Mouse (Mus musculus): ENCODE measurements around the gene Eif2ak3. TPM values are rescaled to one million over a fixed set of nuclear protein-coding genes. Genes with fewer than 3 reads are reported as not detected.

The Eif2ak3 gene
- polyA plus RNA-seq (2012; ENCODE audit: insufficient read depth, insufficient read length, missing spikeins): 17.4 and 17.6 TPM in 2 replicates

DNA sequence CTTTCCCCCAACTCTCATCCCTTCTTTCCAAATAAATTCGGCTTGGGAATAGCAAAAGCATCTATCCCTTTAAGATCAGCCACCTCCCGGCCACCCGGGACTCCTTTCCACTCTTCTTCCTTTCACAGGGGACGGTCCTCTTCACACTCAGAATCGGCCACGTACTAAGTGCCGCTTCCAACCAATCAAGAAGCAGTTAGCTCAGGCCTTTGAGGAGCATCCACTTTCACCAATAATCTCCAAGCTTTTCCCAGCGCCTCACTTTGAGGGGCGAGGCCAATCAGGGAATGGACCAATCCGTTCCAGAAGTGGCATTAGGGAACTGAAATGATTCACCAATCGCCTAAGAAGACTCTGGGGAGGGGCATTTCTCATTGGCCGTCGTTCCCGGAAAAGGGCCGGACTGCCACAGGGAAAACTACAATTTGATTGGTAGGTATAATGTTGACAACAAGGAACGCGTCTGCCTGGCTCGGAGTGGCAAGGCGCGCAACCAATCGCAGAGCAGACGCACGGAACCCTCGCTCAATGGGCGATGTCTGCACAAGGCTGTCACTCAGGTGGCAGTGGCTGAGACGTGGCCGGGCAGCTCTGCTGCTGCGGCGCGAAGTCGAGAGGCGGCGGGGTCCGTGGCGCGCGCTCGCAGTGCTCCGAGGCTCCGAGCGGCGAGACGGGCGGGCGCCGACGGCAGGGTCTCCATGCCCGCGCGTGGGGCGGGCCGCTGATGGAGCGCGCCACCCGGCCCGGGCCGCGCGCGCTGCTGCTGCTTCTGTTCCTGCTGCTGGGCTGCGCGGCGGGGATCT is at the start of gene Eif2ak3:
Eif2ak3 (plus strand) TSS at position 514 of the 803 bp plus-strand sequence.
- H3K27ac ChIP-seq (ENCODE audit: insufficient read depth, low read depth, low read length): peak within 1 kb of the TSS; percentile 53
- H3K4me3 ChIP-seq (ENCODE audit: insufficient read depth, low read length): peak within 1 kb of the TSS; percentile 89
- peaks cover 29% of the 10 kb centered on the region for H3K4me1 ChIP-seq (ENCODE audit: control insufficient read depth, insufficient read depth, low read length)
- no peak for TF ChIP-seq POLR2A (IDR thresholded peaks at IDR 0.05; ENCODE audit: borderline replicate concordance, low read depth, low read length)
- no peak for TF ChIP-seq CTCF (IDR thresholded peaks at IDR 0.05; ENCODE audit: low read depth, low read length)

DNA sequence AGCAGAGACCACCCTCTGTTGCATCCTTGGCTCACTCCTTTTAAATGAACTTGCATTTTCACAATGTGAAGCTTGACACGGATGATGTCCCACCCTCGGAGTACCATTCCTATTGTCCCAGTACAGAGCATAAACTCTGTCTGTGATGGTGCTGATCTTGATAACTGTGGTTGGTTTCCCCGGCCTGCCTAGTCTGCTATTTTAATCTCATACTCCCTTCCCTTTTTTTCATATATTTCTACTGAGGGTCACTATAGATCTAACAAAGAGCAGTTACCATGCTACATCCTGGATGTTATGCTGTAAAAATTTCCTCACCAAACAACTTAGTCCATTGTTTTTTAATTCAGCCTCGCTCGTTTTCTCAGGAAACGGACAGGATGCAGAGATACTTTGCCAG is 47.4 kb upstream of the Eif2ak3 start:
- H3K27ac ChIP-seq (ENCODE audit: insufficient read depth, low read depth, low read length): no peak overlapping the region
- no peak for TF ChIP-seq POLR2A (IDR thresholded peaks at IDR 0.05; ENCODE audit: borderline replicate concordance, low read depth, low read length)
- TF ChIP-seq CTCF (IDR thresholded peaks at IDR 0.05; ENCODE audit: low read depth, low read length): no peak

DNA sequence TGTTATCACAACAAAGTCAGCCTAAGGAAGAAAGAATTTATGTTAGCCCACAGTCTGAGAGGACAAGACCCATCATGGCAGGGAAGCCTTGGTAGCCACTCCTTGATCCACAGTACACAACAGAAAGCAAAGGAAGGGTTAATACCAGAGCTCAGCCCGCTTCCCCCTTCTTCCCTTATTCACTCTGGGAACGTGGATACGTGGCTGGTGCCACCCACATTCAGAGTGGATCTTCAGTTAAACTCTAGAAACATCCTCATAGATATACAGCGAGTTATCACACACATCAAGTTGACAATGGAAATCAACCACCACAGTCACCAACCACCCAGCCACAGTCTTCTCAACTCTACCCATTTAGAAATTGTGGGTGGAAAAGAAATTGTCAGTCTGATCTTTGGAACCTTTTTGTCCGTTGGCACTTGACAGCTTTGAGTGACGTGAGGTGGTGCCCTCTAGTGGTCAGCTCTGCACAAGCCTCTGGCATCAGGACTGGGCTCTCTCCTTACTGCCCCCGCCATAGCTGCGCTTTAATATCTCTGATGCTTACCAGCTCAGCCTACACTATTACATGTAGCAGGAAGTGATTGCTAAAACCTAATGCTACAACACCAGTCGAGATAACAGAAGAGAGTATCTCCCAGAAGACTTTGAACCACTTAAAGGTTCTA is 46.6 kb upstream of the Eif2ak3 start:
- Histone ChIP-seq H3K4me3 (ENCODE audit: insufficient read depth, low read length) (no peak overlapping the region), H3K4me1 (ENCODE audit: control insufficient read depth, insufficient read depth, low read length) (peaks cover 10% of the 10 kb centered on the region), H3K27ac (ENCODE audit: insufficient read depth, low read depth, low read length) (no peak overlapping the region)
- TF ChIP-seq POLR2A (IDR thresholded peaks at IDR 0.05; ENCODE audit: borderline replicate concordance, low read depth, low read length): no peak
- TF ChIP-seq CTCF (IDR thresholded peaks at IDR 0.05; ENCODE audit: low read depth, low read length): peak; percentile 83

More for the DNA sequence above, 47.4 kb upstream of the Eif2ak3 start:
- peaks cover 10% of the 10 kb centered on the region for H3K4me1 ChIP-seq (ENCODE audit: control insufficient read depth, insufficient read depth, low read length)
- no peak overlapping the region for H3K4me3 ChIP-seq (ENCODE audit: insufficient read depth, low read length)

DNA sequence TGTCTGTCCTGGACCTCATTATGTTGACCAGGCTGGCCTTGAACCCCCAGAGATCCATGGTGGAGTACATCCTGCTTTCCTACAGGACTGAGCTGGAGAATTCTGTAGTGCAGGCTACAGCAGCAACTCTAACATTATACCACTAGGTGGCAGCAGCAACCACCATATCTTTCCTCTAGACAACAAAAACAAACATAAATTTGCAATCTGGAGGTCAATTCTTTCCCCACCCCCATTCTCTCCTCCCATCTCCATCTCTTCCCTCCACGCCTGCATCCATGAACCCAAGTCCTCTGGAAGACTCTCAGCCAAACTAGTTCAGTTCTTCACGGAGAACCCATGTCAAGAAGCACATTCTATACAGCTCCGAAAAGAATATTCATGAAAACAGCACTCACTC is 39.7 kb upstream of the Eif2ak3 start:
- Histone ChIP-seq H3K27ac (ENCODE audit: insufficient read depth, low read depth, low read length) (no peak overlapping the region), H3K4me3 (ENCODE audit: insufficient read depth, low read length) (peak overlapping the region; percentile 42; the same call in 1 of the 2 replicates), H3K4me1 (ENCODE audit: control insufficient read depth, insufficient read depth, low read length) (peaks cover 3% of the 10 kb centered on the region; the same call in 1 of the 2 replicates)
- peak; percentile 40 for TF ChIP-seq CTCF (IDR thresholded peaks at IDR 0.05; ENCODE audit: low read depth, low read length)
- no peak for TF ChIP-seq POLR2A (IDR thresholded peaks at IDR 0.05; ENCODE audit: borderline replicate concordance, low read depth, low read length)

DNA sequence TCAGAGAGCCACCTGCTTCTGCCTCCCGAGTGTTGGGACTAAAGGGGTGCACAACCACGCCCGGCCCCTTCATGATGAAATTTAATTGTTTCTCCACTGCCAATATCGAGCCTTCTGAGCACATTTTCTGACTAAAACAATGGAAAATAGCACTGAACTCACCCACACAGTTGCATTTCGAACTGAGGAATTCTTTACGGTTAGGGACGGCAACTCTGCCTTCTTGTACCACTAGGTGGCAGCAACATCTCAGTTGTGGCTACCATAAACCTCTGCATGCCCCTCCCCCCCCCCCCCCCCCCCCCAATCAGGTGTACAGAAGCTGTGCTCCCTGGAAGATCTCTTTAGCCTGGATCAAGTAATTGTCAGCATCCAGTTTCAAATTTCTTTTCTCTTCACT is 39.0 kb upstream of the Eif2ak3 start:
- Histone ChIP-seq H3K27ac (ENCODE audit: insufficient read depth, low read depth, low read length) (no peak overlapping the region; the same call in 1 of the 2 replicates), H3K4me3 (ENCODE audit: insufficient read depth, low read length) (peak overlapping the region; percentile 42; the same call in 1 of the 2 replicates), H3K4me1 (ENCODE audit: control insufficient read depth, insufficient read depth, low read length) (peaks cover 3% of the 10 kb centered on the region; the same call in 1 of the 2 replicates)
- TF ChIP-seq POLR2A (IDR thresholded peaks at IDR 0.05; ENCODE audit: borderline replicate concordance, low read depth, low read length): no peak
- no peak for TF ChIP-seq CTCF (IDR thresholded peaks at IDR 0.05; ENCODE audit: low read depth, low read length)

DNA sequence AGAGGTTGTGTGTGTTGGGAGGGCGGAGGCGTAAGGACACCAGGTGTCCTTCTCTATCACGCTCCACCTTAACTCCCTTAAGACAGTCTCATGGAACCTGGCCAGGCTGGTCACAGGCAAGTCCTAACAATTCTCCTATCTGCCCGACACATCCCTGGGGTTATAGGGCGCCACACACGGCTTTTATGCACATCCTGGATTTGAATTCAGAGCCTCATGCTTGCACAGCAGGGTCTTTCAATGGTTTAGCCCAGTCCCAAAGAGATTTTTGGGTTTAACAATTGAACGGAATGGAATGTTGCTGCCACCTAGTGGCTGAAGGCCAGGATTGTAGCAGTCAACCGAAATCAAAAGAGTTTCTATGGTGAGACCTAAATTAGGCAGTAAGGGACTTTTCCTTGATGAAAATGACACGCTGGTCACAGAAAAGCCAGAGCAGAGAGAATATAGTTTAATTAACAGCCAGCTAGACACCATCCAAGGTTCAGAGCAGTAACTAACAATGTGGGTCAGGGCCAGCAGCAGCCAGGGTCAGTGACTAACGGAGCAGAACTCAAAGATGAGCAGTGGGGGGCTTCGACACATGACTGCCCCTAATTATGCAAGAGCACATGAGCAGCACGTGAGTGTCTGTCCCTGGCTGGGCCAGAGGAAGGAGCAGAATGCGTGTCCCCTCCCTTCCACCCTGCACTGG is 38.3 kb upstream of the Eif2ak3 start:
- Histone ChIP-seq H3K4me1 (ENCODE audit: control insufficient read depth, insufficient read depth, low read length) (peaks cover 3% of the 10 kb centered on the region; the same call in 1 of the 2 replicates), H3K27ac (ENCODE audit: insufficient read depth, low read depth, low read length) (no peak overlapping the region), H3K4me3 (ENCODE audit: insufficient read depth, low read length) (no peak overlapping the region; the same call in 1 of the 2 replicates)
- TF ChIP-seq CTCF (IDR thresholded peaks at IDR 0.05; ENCODE audit: low read depth, low read length) (peak; percentile 69), POLR2A (IDR thresholded peaks at IDR 0.05; ENCODE audit: borderline replicate concordance, low read depth, low read length) (no peak)

DNA sequence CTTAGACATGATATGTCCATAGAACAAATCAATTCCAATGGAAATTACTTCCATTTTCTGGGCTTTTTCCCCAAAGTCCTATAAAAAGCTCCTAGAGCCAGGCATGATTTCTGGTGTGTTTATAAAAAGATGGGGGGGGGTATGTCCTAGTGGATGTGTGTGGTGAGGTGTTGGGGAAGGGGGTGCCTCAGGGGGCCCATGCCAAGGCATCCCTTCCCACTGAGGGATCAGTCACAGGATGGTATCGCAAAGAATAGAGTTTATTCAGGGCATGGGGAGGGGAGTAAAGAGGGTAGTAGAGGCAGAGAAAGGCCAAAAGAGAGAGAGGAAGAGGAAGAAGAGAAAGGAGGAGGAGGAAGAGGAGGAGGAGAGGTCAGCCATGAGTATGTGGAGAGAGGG is 37.8 kb upstream of the Eif2ak3 start:
- Histone ChIP-seq H3K4me1 (ENCODE audit: control insufficient read depth, insufficient read depth, low read length) (peaks cover 3% of the 10 kb centered on the region), H3K4me3 (ENCODE audit: insufficient read depth, low read length) (no peak overlapping the region)

DNA sequence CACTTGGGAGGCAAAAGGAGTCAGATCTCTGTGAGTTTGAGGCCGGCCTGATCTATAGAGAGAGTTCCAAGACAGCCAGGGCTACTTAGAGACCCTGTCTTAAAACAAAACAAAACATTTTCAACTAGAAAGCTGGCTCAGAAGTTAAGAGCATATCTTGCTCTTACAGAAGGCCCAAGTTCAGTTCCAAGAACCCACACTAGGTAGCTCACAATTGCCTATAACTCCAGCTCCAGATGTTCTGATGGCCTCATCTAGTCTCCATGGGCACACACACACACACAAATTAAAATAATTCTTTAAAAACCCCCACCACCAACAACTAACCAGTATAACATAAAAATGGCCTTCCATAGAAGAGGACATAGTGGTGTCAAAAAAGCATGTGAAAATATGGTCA is 33.8 kb upstream of the Eif2ak3 start:
- no peak overlapping the region for H3K4me3 ChIP-seq (ENCODE audit: insufficient read depth, low read length)
- TF ChIP-seq CTCF (IDR thresholded peaks at IDR 0.05; ENCODE audit: low read depth, low read length): no peak
- TF ChIP-seq POLR2A (IDR thresholded peaks at IDR 0.05; ENCODE audit: borderline replicate concordance, low read depth, low read length): no peak
- H3K4me1 ChIP-seq (ENCODE audit: control insufficient read depth, insufficient read depth, low read length): peaks cover 26% of the 10 kb centered on the region
- H3K27ac ChIP-seq (ENCODE audit: insufficient read depth, low read depth, low read length): no peak overlapping the region

More for the DNA sequence above, 37.8 kb upstream of the Eif2ak3 start:
- no peak overlapping the region for H3K27ac ChIP-seq (ENCODE audit: insufficient read depth, low read depth, low read length)
- TF ChIP-seq POLR2A (IDR thresholded peaks at IDR 0.05; ENCODE audit: borderline replicate concordance, low read depth, low read length): no peak
- no peak for TF ChIP-seq CTCF (IDR thresholded peaks at IDR 0.05; ENCODE audit: low read depth, low read length)

All from bone marrow macrophage, adult 2 months (primary cell).